Mouse (Mus musculus) cerebral cortex, adult 2 months (tissue): Measurements from ENCODE around the gene Pin1rt1.

Experiments
- WGBS: fragments of 180-500 bp; shearing (Covaris S2); methylation state at CpG from one replicate; pipeline ENCODE4 v1.1.7; 2018; 5-methylcytosine and 5-hydroxymethylcytosine counted together

Gene Pin1rt1

DNA sequence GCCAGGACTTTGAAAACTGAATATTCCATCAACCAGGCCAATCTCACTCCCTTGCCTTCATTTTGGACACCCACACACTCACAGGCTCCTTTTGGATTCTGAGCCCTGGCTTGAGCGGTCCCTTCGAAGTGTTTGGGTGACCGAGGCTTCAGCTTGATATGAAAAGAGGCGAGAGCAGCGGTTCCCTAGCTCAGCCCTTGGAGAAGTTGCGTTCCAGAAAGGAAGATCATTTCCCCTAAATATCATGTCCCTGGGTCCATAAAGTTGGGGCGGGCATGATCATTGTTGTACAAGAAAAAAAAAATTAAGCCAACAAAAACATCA is 3.7 kb downstream of the Pin1rt1 start:
- WGBS = under 1% methylated on average over 7 of the region's 7 CpGs

DNA sequence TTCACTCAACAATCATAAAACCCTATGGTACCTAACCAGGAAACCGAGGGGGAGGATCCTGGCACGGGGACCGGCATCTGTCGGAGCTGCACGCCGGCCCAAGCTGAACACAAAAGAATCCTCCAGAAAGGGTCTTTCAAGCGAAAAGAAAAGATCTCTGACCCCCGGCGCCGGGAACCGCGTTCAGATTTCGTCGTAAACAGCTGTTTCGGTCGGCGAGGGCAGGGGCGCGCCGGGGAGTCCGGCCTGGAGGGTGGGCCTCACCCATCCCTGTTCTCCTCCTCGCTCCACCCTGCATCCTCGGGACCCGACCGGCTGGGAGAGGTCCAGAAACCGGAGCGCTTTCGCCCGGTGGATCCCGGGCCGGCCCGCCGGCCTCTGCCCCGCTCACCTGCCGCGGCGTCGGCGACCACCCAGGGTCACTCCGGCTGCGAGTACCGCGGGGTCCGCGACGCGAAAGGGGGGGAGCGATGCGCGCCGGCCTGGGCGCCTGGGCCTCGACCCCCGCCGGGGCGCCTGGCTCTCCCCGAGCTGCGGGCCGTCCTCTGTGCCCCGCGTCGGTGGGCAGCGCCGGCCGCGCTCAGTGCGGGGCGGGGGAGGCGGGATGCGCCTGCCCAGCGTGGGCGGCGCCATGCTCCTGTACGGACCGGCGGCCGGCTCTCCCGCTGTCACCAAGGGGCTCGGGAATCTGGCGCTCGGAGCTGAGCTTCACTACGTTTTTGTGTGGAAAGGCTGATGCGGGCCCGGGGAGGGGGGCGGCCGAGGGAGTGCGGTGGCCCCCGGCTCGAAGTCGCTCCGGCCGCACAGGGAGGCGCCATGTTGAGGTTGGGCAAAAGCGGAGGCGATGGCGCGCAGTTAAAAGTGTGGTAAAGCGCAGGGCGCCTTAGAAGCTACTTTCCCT is 4.3 kb downstream of the Pin1rt1 start, which contains the start of gene Tcp11l1:
Gene Tcp11l1 (minus strand): TSS at position 585 of the 901 bp plus-strand sequence.
- WGBS = under 1% methylated on average over 99 of the region's 99 CpGs

DNA sequence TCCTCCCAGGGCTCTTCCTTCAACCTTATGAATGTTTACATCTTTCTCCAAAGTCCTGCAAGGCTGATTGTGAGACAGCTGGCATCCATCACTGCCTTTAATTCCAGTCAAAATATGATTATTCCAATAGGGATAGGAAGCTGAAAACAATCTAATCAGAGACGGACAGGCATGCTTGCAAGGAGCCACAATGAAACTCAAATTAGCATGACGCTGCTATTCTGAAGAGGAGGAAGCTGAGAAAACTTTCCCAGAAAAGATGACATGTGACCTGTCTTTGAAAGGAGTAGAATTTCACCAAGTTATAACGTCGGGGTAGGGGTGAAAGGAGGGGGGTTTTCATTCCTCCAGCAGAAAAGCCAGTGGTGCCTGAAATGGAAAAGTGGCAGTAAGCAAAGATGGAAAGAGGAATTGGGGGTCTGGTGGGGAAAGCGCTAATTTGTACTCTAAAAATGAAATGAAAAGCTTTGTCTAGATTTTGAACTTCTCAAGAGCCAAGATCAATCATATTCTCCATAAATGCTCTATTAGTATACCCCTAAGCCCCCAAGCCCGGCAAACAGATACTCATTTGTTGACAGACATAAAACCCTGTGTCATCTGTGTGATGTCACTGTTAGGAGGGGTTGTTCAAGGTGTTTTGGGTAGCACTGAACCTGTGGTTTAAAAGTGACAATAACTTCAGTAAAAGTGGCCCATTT is 5.4 kb downstream of the Pin1rt1 start:
- WGBS = 15% methylated on average over 6 of the region's 6 CpGs

DNA sequence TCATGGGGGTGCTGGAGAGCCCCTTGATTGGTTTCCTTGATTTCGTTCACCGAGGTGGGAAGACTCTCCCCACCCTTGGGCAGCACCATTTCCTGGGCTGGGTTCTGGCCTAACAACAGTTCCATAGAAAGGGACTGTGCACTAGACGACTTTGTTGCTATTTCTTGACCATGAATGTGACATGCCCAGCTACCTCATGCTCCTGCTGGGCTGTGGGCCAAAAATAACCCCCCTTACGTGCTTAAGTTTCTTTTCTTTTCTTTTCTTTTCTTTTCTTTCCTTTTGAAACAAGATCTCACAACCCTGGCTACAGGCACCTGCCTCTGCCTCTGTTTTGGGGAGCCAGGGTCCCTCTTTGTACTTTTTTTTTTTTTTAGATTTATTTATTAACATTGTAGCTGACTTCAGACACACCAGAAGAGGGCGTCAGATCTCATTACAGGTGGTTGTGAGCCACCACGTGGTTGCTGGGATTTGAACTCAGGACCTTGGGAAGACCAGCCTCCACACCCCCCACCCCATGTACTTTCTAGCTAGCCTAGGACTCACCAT is 6.3 kb downstream of the Pin1rt1 start:
- 46% methylated on average over 6 of the region's 6 CpGs for WGBS

DNA sequence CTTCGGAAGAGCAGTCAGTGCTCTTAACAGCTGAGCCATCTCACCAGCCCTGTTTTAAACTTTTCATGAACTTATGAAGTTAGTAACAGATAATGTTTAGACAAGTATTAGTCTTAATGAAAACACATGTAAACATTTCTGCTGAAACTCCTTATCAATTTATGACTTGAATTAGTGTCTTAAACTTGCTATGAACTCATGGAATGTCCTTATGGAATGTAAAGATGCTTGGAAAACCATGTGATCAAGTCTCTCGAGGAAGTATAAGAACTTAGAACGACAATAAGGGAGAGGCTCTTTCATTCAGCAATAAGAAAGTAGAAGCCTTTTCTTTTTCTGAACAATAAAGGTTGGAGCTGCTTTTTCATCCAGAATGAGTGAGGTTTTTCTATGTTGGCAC is 11.8 kb downstream of the Pin1rt1 start:
- WGBS = 80% methylated on average over 3 of the region's 3 CpGs

DNA sequence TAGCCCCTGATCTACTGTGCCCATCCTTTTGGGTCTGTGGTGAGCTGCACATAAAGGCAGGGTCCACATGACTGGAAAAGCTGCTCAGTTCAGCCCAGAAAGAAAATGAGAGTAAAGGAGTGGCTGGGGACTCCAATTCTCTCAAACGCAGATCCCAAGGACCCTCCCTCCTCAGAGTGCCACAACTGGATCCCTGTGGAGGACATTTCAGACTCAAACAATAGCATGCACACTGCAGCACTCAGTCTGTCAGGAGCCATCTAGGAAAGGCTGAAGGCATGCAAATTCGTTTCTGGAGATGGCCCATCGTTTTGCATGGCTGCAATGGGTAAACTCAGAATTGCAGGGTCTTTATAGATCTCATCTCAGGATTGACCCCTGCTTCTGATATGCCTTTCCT is 13.0 kb downstream of the Pin1rt1 start:
- WGBS = 69% methylated on average over 3 of the region's 3 CpGs

DNA sequence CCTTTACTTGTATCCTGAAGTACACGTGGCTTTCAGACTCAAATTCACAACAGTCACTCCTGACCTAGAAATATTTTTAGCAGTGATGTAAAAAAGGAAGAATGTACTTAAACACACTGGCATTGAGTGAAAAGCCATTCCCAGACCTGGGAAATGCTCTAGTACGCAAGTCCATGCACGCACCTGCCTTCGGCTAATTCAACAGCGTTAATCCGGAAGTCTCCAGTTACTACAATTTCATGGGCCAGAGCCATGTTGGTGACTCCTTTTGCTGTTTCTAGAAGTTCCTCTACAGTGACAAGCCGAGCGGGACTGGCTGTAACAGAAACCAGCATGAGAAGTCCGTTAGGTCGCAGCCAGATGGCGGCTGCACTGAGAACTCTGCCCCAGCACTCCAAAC is 16.5 kb downstream of the Pin1rt1 start:
- WGBS = 82% methylated on average over 11 of the region's 11 CpGs

DNA sequence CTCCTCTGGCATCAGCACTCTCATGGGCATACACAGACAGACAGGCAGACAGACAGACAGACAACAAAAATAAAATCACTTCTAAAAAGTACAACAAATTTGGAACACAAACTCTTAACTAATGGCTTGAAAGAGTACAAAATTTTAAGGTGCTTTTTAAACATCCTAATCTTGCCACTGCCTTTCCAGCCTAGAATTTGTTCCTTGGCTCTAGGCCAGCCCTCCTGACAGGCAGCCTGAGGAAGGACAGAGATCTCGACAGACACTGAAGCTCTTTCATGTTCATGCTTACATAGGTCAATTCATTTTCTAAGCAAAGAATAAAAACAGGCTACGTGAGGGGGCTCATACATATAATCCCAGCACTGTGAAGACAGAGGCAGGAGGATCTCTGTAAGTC is 23.6 kb downstream of the Pin1rt1 start:
- WGBS = 42% methylated on average over 2 of the region's 2 CpGs

DNA sequence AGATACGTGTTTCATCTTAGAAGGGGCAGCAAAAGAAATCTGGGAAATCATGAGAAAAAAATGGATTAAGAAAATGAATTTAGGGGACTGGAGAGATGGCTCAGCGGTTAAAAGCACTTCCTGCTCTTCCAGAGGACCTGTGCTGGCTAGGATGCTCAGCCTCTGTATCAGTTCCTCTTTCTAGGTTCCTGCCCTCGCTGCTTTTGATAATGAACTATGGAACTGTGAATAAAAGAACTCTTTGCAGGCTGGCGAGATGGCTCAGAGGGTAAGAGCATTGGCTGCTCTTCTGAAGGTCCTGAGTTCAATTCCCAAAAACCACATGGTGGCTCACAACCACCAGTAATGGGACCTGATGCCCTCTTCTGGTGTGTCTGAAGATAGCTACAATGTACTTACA is 25.5 kb downstream of the Pin1rt1 start:
- WGBS = 80% methylated on average over 4 of the region's 4 CpGs

DNA sequence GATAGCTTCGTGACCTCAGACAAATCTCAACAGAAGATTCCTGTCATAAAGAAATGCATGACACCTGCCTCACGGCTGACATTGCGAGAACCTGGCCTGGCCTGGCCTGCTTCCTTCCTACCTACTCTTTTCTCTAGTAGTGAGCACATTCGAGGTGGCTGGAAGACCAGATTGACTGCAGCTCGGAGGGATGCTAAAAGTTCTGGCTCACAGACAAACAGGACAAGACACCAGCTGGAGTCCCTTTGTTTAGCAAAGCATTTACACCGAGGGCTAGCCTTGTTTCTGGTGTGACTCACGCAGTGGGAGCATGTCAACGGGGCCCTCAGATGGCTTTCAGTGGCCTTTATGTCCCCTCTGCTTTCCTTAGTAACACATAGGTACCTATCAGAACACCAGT is 27.5 kb downstream of the Pin1rt1 start:
- 52% methylated on average over 8 of the region's 8 CpGs for WGBS

DNA sequence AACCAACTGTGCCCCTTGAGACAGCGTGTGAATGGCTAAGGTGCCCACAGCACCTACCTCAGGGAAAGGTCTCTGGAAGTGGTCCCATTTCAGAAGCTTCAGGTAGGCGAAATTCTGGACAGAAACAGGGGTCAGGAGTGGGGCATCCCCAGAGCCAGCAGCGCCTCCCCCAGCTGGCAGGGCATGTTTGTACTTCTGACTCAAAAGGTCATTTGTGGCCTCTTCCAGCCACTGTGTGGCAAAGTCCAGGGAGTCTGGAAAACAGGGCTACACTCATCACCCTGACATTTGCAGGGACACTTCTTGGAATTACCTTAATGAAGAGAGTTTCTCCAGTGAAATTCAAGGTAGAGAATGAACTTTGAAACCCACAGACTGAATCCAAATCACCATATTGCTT is 27.9 kb downstream of the Pin1rt1 start:
- 91% methylated on average over 3 of the region's 3 CpGs for WGBS

DNA sequence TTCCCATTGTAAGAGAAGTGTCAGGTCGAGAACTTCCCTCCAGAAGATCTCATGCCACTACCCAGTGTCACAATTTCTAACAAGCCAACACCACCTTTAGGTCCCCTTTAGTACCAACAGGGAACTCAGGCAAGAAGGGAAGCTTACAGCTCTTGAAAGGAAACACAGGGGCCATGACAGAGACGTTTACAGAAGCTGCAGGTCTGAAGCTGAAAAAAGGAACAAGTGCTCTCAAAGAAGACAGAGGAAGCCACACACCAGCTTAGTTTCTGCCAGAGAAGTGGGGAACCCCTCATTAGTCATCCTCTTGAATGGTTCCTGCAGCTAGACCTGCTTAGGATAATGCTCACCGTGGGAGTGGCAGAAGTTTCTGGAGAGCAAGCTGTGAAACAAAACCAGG is 28.9 kb downstream of the Pin1rt1 start:
- WGBS = 70% methylated on average over 3 of the region's 3 CpGs

DNA sequence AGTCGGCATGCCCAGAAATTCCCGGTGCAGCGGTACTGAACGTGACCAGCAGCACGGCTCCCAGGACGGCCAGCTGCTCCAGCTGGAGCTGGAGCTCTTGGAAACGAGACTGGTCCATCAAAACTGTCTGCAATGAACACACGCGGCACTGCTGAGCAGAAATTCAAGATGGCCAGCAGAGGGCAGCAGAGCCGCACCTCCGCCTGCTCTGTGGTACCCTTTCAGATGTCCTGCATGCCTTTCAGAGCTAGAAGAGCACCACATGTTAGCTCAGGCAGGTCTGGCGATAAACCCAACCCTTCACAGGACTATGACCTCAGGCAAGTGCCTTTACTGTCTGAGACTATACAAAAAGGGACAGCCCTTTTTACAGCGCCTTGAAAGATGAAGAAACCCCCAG is 30.8 kb downstream of the Pin1rt1 start:
- whole genome bisulfite sequencing = 8% methylated on average over 13 of the region's 13 CpGs

DNA sequence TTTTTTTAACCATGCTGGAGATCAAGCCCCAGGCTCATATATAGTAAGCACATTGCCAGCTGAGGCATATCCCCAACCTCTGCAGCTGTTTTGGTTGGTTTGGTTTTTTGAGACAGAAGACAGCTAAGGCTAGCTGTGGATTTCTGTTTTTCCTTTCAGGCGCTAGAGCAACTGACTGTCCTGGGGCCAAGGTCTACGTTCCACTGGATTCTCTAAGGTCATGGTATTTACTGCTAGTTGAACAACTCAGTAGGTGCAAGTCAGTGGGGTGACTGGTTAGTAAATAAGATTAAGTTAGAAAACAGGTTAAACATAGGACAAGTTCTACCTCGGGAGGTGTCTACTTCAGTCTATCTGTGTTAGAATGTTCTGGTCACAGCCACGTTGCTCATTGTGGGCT is 31.4 kb downstream of the Pin1rt1 start:
- 92% methylated on average over 4 of the region's 4 CpGs for WGBS

DNA sequence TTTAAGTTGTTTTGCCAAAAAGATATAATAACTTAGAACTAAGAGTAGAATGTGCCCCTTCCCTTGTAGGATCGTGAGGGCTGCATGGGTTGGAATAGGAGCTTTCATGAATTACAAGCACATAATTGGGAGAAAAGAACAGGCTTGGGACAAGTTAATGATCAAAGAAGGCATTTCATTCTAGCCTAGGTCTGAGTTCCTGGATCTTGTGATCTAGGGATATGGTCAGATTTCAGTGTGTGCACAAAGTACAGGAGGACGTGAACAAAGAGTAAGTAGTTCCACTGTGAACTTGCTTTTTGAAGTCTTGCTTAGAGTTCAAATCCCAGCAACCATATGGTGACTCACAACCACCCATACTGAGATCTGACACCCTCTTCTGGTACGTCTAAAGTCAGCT is 38.9 kb downstream of the Pin1rt1 start:
- 79% methylated on average over 3 of the region's 3 CpGs for WGBS

DNA sequence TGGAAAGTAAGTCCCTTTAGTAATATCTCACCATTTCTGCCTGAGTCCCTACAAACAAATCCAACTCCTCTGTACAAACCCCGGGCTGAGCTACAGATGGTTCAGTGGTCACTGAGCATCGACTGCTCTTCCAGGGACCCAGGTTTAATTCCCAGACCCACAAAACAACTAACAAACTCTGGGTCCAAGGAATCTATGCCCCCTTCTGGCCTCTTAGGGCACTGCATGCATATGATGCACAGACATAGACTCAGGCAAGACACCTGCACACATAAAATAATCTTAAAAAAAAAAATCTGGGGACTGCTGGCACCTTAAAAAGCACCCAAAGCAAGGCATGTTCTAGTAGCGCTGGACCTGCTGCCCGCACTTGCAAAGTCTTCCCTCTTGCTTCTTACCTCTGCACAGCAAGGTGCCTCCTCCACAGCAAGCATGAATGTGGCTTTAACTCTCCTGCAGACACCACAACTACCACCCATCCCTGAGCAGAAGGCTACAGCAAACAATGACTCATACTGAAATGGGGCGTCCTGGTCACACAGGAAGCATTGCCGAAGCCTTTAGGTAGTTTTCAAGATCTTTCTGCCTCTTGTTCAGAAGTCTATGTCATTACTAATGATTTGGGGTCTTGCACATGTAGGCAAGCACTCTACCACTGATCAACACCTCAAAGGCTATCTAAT is 46.9 kb downstream of the Pin1rt1 start:
- WGBS = 89% methylated on average over 6 of the region's 6 CpGs
